Mouse (Mus musculus): ENCODE data around the gene Smarcc1.

- TF ChIP-seq CTCF (IDR thresholded peaks at IDR 0.05; ENCODE audit: borderline replicate concordance, control insufficient read depth, extremely low read depth, insufficient read depth, low read length, poor library complexity): no peak
- no peak for TF ChIP-seq POLR2A (IDR thresholded peaks at IDR 0.05; ENCODE audit: control insufficient read depth, extremely low read depth, insufficient read depth, low read length, poor library complexity)
Measured at GRCm38 (mm10) chr9:110162441-110162840, 44.9 kb downstream of the Smarcc1 start.

All from thymus, adult 2 months (tissue).